Mouse (Mus musculus): ENCODE measurements at regions not wholly inside any gene's neighbourhood (a gene's known extent, or its start where the extent isn't known, plus 50 kb on each side); places are given as distances from the start of the nearest gene placed in this dataset.

- no peak for DNase-seq
Measured at GRCm38 (mm10) chr3:42593792-42594433, 851.5 kb downstream of the D3Ertd751e start.

GRCm38 (mm10) chr3:42596686-42597085 lies 854.3 kb downstream of the D3Ertd751e start:
- no peak for DNase-seq
